ENCODE assay signal across 10 mouse cellular contexts in genomic region chr12:57543627-57543991, GRCm38 (mm10). TPM values are rescaled to one million over a fixed set of nuclear protein-coding genes. Genes with fewer than 3 reads are reported as not detected.
DNase-seq lines count a peak whose midpoint lies in the region; ATAC-seq and TF ChIP-seq lines count a peak whose summit lies in the region.
"Had no signal": no experiment of that assay in that cellular context is flagged by ENCODE, and none has a peak within 500 bp of the region (broad histone marks: within the 10 kb centered on the region; RNA-seq: fewer than 3 reads in every experiment).

No protein-coding gene starts in this region.

- H3K4me3 ChIP-seq in heart, embryonic 16.5 days (ENCODE audit: low read length) = peak overlapping the region; percentile 7; the same call in 1 of the 2 replicates
- peak overlapping the region; percentile 44 for H3K4me3 ChIP-seq in embryonic facial prominence, embryonic 10.5 days
- H3K4me3 ChIP-seq in intestine, embryonic 14.5 days (ENCODE audit: low read depth, low read length) = peak overlapping the region; percentile 52
- peak overlapping the region; percentile 54 for H3K4me3 ChIP-seq in lung, postnatal 0 days (ENCODE audit: low read depth, low read length)
- H3K4me3 ChIP-seq in gastrocnemius, adult 2 months = no peak overlapping the region
- H3K4me3 ChIP-seq in left cerebral cortex, adult 2 months = no peak overlapping the region

- H3K27ac ChIP-seq in heart, embryonic 16.5 days (ENCODE audit: low read length) = no peak overlapping the region
- no peak overlapping the region for H3K27ac ChIP-seq in embryonic facial prominence, embryonic 10.5 days (replicated peaks)
- H3K27ac ChIP-seq in intestine, embryonic 14.5 days (ENCODE audit: low read depth) = peak overlapping the region; percentile 33; the same call in 1 of the 2 replicates
- peak overlapping the region; percentile 73 for H3K27ac ChIP-seq in lung, postnatal 0 days (ENCODE audit: low read length)
- no peak overlapping the region for H3K27ac ChIP-seq in gastrocnemius, adult 2 months
- no peak overlapping the region for H3K27ac ChIP-seq in left cerebral cortex, adult 2 months

- TF ChIP-seq CTCF in lung, postnatal 0 days (IDR thresholded peaks at IDR 0.05) = no peak
- no peak for TF ChIP-seq CTCF in gastrocnemius, adult 2 months (IDR thresholded peaks at IDR 0.05)
- TF ChIP-seq CTCF in left cerebral cortex, adult 2 months (IDR thresholded peaks at IDR 0.05) = no peak

- intact Hi-C loops in gastrocnemius, adult 2 months (cut with DNase I) = no loop called here
- intact Hi-C loops in left cerebral cortex, adult 2 months (cut with DNase I) = loop anchor here (5.0 to 10.0 kb wide), 3 partner anchors 259 to 931 kb away; partner anchors contain the start of gene Nkx2-9

- no peaks in the 10 kb centered on the region for H3K36me3 ChIP-seq in heart, embryonic 16.5 days (ENCODE audit: control insufficient read depth, insufficient read depth)
- no peaks in the 10 kb centered on the region for H3K36me3 ChIP-seq in embryonic facial prominence, embryonic 10.5 days (replicated peaks)
- no peaks in the 10 kb centered on the region for H3K36me3 ChIP-seq in intestine, embryonic 14.5 days (ENCODE audit: control insufficient read depth, insufficient read depth, low read length)
- no peaks in the 10 kb centered on the region for H3K36me3 ChIP-seq in lung, postnatal 0 days (ENCODE audit: insufficient read depth, low read length)

- no peak overlapping the region for H3K4me2 ChIP-seq in heart, embryonic 16.5 days (ENCODE audit: low read depth, low read length)
- H3K4me2 ChIP-seq in intestine, embryonic 14.5 days (ENCODE audit: low read length) = peak overlapping the region; percentile 45
- H3K4me2 ChIP-seq in lung, postnatal 0 days (replicated peaks; ENCODE audit: low read depth, low read length) = peak overlapping the region; percentile 59

- peaks cover 68% of the 10 kb centered on the region for H3K27me3 ChIP-seq in heart, embryonic 16.5 days (ENCODE audit: control insufficient read depth, insufficient read depth, low read length)
- peaks cover 100% of the 10 kb centered on the region for H3K27me3 ChIP-seq in embryonic facial prominence, embryonic 10.5 days (replicated peaks; ENCODE audit: low read depth, poor library complexity, severe bottlenecking)
- H3K27me3 ChIP-seq in intestine, embryonic 14.5 days (replicated peaks; ENCODE audit: control insufficient read depth, insufficient read depth, low read length) = peaks cover 95% of the 10 kb centered on the region
- H3K27me3 ChIP-seq in lung, postnatal 0 days (replicated peaks; ENCODE audit: insufficient read depth, low read length) = peaks cover 33% of the 10 kb centered on the region

- DNase-seq in heart, adult 9 months (ENCODE audit: low spot score in 2 of 2) = no peak
- DNase-seq in embryonic facial prominence, embryonic 10.5 days (ENCODE audit: low spot score) = peak; percentile 54
- DNase-seq in intestine, embryonic 14.5 days (ENCODE audit: low spot score) = peak; percentile 77
- DNase-seq in lung, postnatal 0 days (ENCODE audit: low spot score) = no peak
- DNase-seq in right cerebral cortex, adult 18-20 months = no peak
- no peak for DNase-seq in gastrocnemius, adult 2 months
- no peak for DNase-seq in left cerebral cortex, adult 2 months (ENCODE audit: extremely low spot score in 1 of 2, low spot score in 2 of 2)
- DNase-seq: adrenal gland, adult 8-10 months; thymus, adult 18-20 months had no signal

- TF ChIP-seq EP300 in lung, postnatal 0 days (IDR thresholded peaks at IDR 0.05) = no peak

- peaks cover 18% of the 10 kb centered on the region for H3K4me1 ChIP-seq in heart, embryonic 16.5 days (ENCODE audit: control insufficient read depth, insufficient read depth, low read length)
- peaks cover 43% of the 10 kb centered on the region for H3K4me1 ChIP-seq in embryonic facial prominence, embryonic 10.5 days
- 0 out of 2 replicates have a peak, but pooled peaks cover 8% of the 10 kb centered on the region for H3K4me1 ChIP-seq in intestine, embryonic 14.5 days (replicated peaks; ENCODE audit: control insufficient read depth, insufficient read depth, low read length)
- peaks cover 6% of the 10 kb centered on the region; the same call in 1 of the 2 replicates for H3K4me1 ChIP-seq in lung, postnatal 0 days (ENCODE audit: insufficient read depth, low read depth, low read length)

- 4% methylated on average over 10 of the region's 10 CpGs for WGBS in heart, embryonic 16.5 days
- 3% methylated on average over 10 of the region's 10 CpGs for WGBS in embryonic facial prominence, embryonic 10.5 days
- 3% methylated on average over 10 of the region's 10 CpGs for WGBS in intestine, embryonic 14.5 days
- WGBS in lung, postnatal 0 days = under 1% methylated on average over 10 of the region's 10 CpGs

- ATAC-seq in heart, embryonic 16.5 days (replicated peaks; ENCODE audit: extremely low read depth, insufficient read depth, low FRiP score) = no peak
- no peak for ATAC-seq in intestine, embryonic 14.5 days (replicated peaks; ENCODE audit: low FRiP score, low TSS enrichment, low read depth)
- ATAC-seq in lung, postnatal 0 days = no peak

- H3K9ac ChIP-seq in heart, embryonic 16.5 days (ENCODE audit: low read length) = no peak overlapping the region
- H3K9ac ChIP-seq in intestine, embryonic 14.5 days (ENCODE audit: low read length) = peak overlapping the region; percentile 65
- H3K9ac ChIP-seq in lung, postnatal 0 days (replicated peaks; ENCODE audit: low read depth) = peak overlapping the region; percentile 41

- no peaks in the 10 kb centered on the region for H3K9me3 ChIP-seq in heart, embryonic 16.5 days (replicated peaks; ENCODE audit: control insufficient read depth, low read length)
- H3K9me3 ChIP-seq in embryonic facial prominence, embryonic 10.5 days = no peaks in the 10 kb centered on the region
- H3K9me3 ChIP-seq in intestine, embryonic 14.5 days (ENCODE audit: control insufficient read depth, low read length) = no peaks in the 10 kb centered on the region
- H3K9me3 ChIP-seq in lung, postnatal 0 days (ENCODE audit: low read length) = no peaks in the 10 kb centered on the region

RNA-seq across cellular contexts. Expression of gene Foxa1, which starts 3.1 kb away (rescaled TPM):
- 0.18 and 0.74 TPM in 2 replicates for polyA plus RNA-seq in heart, embryonic 16.5 days (2015; fragmentation: Nextera tagmentation; extraction: Ambion mirVana)
- polyA plus RNA-seq in embryonic facial prominence, embryonic 10.5 days (2016; fragmentation: Nextera tagmentation; extraction: Ambion mirVana) = 0.49 and 0.72 TPM in 2 replicates
- polyA plus RNA-seq in intestine, embryonic 14.5 days (2014; fragmentation: Nextera tagmentation; extraction: Ambion mirVana) = 8.3 and 8.4 TPM in 2 replicates
- polyA plus RNA-seq in lung, postnatal 0 days (2015; fragmentation: Nextera tagmentation; extraction: Ambion mirVana) = 7.9 and 8.2 TPM in 2 replicates
- not detected for total RNA-seq in gastrocnemius, adult 2 months (2021)
- total RNA-seq in left cerebral cortex, adult 2 months (2021) = not detected
- total RNA-seq: adrenal gland, adult 8-10 months had no signal

RNA-seq across cellular contexts. Expression of gene Ttc6, which starts 20.3 kb away (rescaled TPM):
- 0.09 and 0.57 TPM in 2 replicates for polyA plus RNA-seq in heart, embryonic 16.5 days (2015; fragmentation: Nextera tagmentation; extraction: Ambion mirVana)
- 0.34 and 0.38 TPM in 2 replicates for polyA plus RNA-seq in embryonic facial prominence, embryonic 10.5 days (2016; fragmentation: Nextera tagmentation; extraction: Ambion mirVana)
- 1.7 and 2.6 TPM in 2 replicates for polyA plus RNA-seq in intestine, embryonic 14.5 days (2014; fragmentation: Nextera tagmentation; extraction: Ambion mirVana)
- 2.1 and 2.5 TPM in 2 replicates for polyA plus RNA-seq in lung, postnatal 0 days (2015; fragmentation: Nextera tagmentation; extraction: Ambion mirVana)
- not detected for total RNA-seq in gastrocnemius, adult 2 months (2021)
- under 1 TPM in 1 of 2 experiments, not detected in 1; 0.05 TPM for total RNA-seq in left cerebral cortex, adult 2 months (2021)
- total RNA-seq: adrenal gland, adult 8-10 months had no signal

Comparison
In these comparisons a context has a peak if more than half of its experiments do, and no peak if none do; other contexts are left out.
1. H3K27ac ChIP-seq: peak in intestine, embryonic 14.5 days (single experiment) and lung, postnatal 0 days (single experiment); none in heart, embryonic 16.5 days (single experiment), embryonic facial prominence, embryonic 10.5 days (single experiment), gastrocnemius, adult 2 months (single experiment) and left cerebral cortex, adult 2 months (single experiment).
2. H3K4me3 ChIP-seq: peak in heart, embryonic 16.5 days (single experiment), embryonic facial prominence, embryonic 10.5 days (single experiment), intestine, embryonic 14.5 days (single experiment) and lung, postnatal 0 days (single experiment); none in gastrocnemius, adult 2 months (single experiment) and left cerebral cortex, adult 2 months (single experiment).
3. DNase-seq: peak in embryonic facial prominence, embryonic 10.5 days (single experiment) and intestine, embryonic 14.5 days (single experiment); none in heart, adult 9 months (0 of 2), lung, postnatal 0 days (single experiment), right cerebral cortex, adult 18-20 months (single experiment), gastrocnemius, adult 2 months (single experiment) and left cerebral cortex, adult 2 months (0 of 2).